ENCODE assay signal across 11 mouse cellular contexts in the genomic region with DNA sequence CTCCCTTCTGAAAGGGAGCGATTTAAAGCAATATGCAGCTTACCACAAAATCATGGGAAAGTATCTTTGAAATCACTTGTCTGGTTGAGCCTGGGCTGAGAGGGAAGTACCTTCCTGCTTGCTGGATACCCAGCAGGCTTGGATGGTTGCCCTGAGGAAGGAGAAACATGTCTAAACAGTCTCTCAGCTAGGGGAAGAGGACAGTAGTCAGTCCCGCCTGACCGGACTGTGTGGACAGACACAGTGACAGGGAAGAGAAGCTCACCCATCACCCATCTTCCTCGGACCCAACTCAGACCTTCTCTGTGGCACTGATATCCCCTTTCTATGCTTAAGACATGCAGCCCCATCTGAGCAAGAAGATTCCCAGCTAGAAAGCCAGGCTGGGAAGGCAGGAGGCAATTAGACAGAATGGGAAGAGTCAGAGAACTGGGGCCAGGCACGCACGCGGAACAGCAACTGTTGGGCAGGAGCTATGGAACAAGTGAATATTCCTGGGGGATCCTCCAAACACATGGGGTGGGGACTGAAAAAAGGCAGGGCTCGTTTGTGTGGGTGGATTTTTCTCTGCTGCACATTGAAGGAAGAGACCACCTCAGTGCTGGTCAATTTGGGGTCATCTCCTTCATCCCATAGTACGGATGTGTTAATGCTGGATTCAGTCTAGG. TPM values are rescaled to one million over a fixed set of nuclear protein-coding genes. Genes with fewer than 3 reads are reported as not detected.
DNase-seq lines count a peak whose midpoint lies in the region; ATAC-seq lines count a peak whose summit lies in the region.
"Had no signal": no experiment of that assay in that cellular context is flagged by ENCODE, and none has a peak within 500 bp of the region (broad histone marks: within the 10 kb centered on the region; RNA-seq: fewer than 3 reads in every experiment).

No protein-coding gene starts in this region.

- H3K36me3 ChIP-seq in midbrain, embryonic 12.5 days, result peaks cover 6% of the 10 kb centered on the region; the same call in 1 of the 2 replicates
- H3K36me3 ChIP-seq in midbrain, embryonic 15.5 days (replicated peaks), result 0 out of 2 replicates have a peak, but pooled peaks cover 2% of the 10 kb centered on the region
- no peaks in the 10 kb centered on the region for H3K36me3 ChIP-seq in limb, embryonic 15.5 days

- 0 out of 2 replicates have a peak overlapping the region, but pooled peaks have one; percentile 15 for H3K27ac ChIP-seq in midbrain, embryonic 12.5 days (replicated peaks)
- no peak overlapping the region for H3K27ac ChIP-seq in midbrain, embryonic 15.5 days
- H3K27ac ChIP-seq in limb, embryonic 15.5 days, result peak overlapping the region; percentile 17
- H3K27ac ChIP-seq: hindbrain, postnatal 0 days had no signal

- no peak overlapping the region for H3K9ac ChIP-seq in midbrain, embryonic 12.5 days (replicated peaks)
- no peak overlapping the region for H3K9ac ChIP-seq in midbrain, embryonic 15.5 days
- H3K9ac ChIP-seq in limb, embryonic 15.5 days, result no peak overlapping the region

- no peaks in the 10 kb centered on the region for H3K9me3 ChIP-seq in midbrain, embryonic 12.5 days
- no peaks in the 10 kb centered on the region for H3K9me3 ChIP-seq in midbrain, embryonic 15.5 days
- H3K9me3 ChIP-seq in limb, embryonic 15.5 days, result no peaks in the 10 kb centered on the region

- ATAC-seq in midbrain, embryonic 12.5 days (ENCODE audit: low FRiP score, low read depth), result no peak
- ATAC-seq in midbrain, embryonic 15.5 days (replicated peaks), result no peak
- no peak for ATAC-seq in limb, embryonic 15.5 days (ENCODE audit: insufficient number of reproducible peaks, low FRiP score, low TSS enrichment, low read depth)
- no peak for ATAC-seq in erythroblast, adult 5-6 weeks (replicated peaks; ENCODE audit: low FRiP score, poor library complexity, severe bottlenecking)

- peaks cover 11% of the 10 kb centered on the region; the same call in 1 of the 2 replicates for H3K4me1 ChIP-seq in midbrain, embryonic 12.5 days
- H3K4me1 ChIP-seq in midbrain, embryonic 15.5 days, result peaks cover 5% of the 10 kb centered on the region; the same call in 1 of the 2 replicates
- H3K4me1 ChIP-seq in limb, embryonic 15.5 days, result peaks cover 17% of the 10 kb centered on the region

- DNase-seq in gastrocnemius, postnatal 10 days, result peak; percentile 44
- DNase-seq in gastrocnemius, adult 18-20 months (ENCODE audit: low spot score), result no peak
- peak; percentile 55 to 66 for DNase-seq in cerebellum, postnatal 14 days
- DNase-seq: lung, adult 2 months; right cerebral cortex, postnatal 14 days; thymus, postnatal 36 days had no signal

- H3K4me3 ChIP-seq in midbrain, embryonic 12.5 days, result no peak overlapping the region
- no peak overlapping the region for H3K4me3 ChIP-seq in midbrain, embryonic 15.5 days
- H3K4me3 ChIP-seq in limb, embryonic 15.5 days, result no peak overlapping the region

- WGBS in midbrain, embryonic 12.5 days, result 88% methylated on average over 9 of the region's 9 CpGs
- 85% methylated on average over 9 of the region's 9 CpGs for WGBS in midbrain, embryonic 15.5 days
- 80% methylated on average over 9 of the region's 9 CpGs for WGBS in limb, embryonic 15.5 days

- H3K4me2 ChIP-seq in midbrain, embryonic 12.5 days (replicated peaks), result no peak overlapping the region
- H3K4me2 ChIP-seq in midbrain, embryonic 15.5 days, result no peak overlapping the region
- H3K4me2 ChIP-seq in limb, embryonic 15.5 days, result no peak overlapping the region

- H3K27me3 ChIP-seq in midbrain, embryonic 12.5 days, result no peaks in the 10 kb centered on the region
- H3K27me3 ChIP-seq in midbrain, embryonic 15.5 days (replicated peaks), result no peaks in the 10 kb centered on the region
- no peaks in the 10 kb centered on the region for H3K27me3 ChIP-seq in limb, embryonic 15.5 days

RNA-seq across cellular contexts. Expression of a gene that starts 38.6 kb away (rescaled TPM):
- total RNA-seq in gastrocnemius, postnatal 10 days (2021), result 100 to 1,000 TPM; 258 to 272 TPM
- total RNA-seq in gastrocnemius, adult 18-20 months (2021), result 10 to 100 TPM; 29.6 to 48.6 TPM
- 26.5 and 31.5 TPM in 2 replicates for polyA plus RNA-seq in midbrain, embryonic 12.5 days (2016; fragmentation: Nextera tagmentation; extraction: Ambion mirVana)
- 16.2 and 19.3 TPM in 2 replicates for polyA plus RNA-seq in midbrain, embryonic 15.5 days (2015; fragmentation: Nextera tagmentation; extraction: Ambion mirVana)
- 112 and 135 TPM in 2 replicates for polyA plus RNA-seq in limb, embryonic 15.5 days (2015; fragmentation: Nextera tagmentation; extraction: Ambion mirVana)
- total RNA-seq in erythroblast, adult 5-6 weeks (2015; ENCODE audit: low replicate concordance), result 1.0 TPM in 1 of 2 replicates, not detected in the other
- 0.70 TPM in 1 of 2 replicates, not detected in the other for total RNA-seq in erythroblast, adult 5-6 weeks (2017; ENCODE audit: low replicate concordance)

Comparison
In these comparisons a context has a peak if more than half of its experiments do, and no peak if none do; other contexts are left out.
1. RNA of a gene that starts 38.6 kb away (total RNA-seq): 258 to 272 TPM in gastrocnemius, postnatal 10 days and 29.6 to 48.6 TPM in gastrocnemius, adult 18-20 months; 0.70 to 1.0 TPM in erythroblast, adult 5-6 weeks; every median in the first group is over 10 times any median in the second.